Mouse (Mus musculus): ENCODE measurements around the gene Adsl. TPM values are rescaled to one million over a fixed set of nuclear protein-coding genes. Genes with fewer than 3 reads are reported as not detected.

Adsl gene
- polyA plus RNA-seq, 1 experiment: 20.7 TPM

DNA sequence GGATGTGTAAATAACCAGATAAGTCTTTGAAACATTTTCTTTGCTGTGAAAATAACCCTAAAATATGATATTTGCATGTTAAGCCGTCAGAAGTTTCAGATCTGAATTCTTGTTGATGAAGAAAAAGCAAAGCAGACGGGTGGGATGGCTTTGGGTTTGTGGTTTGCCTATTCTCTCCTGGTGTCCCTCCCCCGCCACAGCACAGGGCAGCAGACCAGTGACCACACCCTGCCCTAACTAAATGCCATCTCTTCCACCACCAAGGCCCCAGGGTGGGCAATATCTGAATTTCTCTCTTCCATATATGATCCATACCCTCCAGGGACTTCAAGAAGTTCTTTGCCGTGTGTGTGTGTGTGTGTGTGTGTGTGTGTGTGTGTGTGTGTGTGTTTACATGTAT lies 9.7 kb upstream of the Adsl start:
- H3K27ac ChIP-seq (ENCODE audit: insufficient read depth, low read depth, low read length): no peak overlapping the region
- TF ChIP-seq POLR2A (IDR thresholded peaks at IDR 0.05; ENCODE audit: borderline replicate concordance, low read depth, low read length) (no peak), CTCF (IDR thresholded peaks at IDR 0.05; ENCODE audit: low read depth, low read length) (no peak)
- H3K4me1 ChIP-seq (ENCODE audit: control insufficient read depth, insufficient read depth, low read length): no peaks in the 10 kb centered on the region
- H3K4me3 ChIP-seq (ENCODE audit: insufficient read depth, low read length): no peak overlapping the region

DNA sequence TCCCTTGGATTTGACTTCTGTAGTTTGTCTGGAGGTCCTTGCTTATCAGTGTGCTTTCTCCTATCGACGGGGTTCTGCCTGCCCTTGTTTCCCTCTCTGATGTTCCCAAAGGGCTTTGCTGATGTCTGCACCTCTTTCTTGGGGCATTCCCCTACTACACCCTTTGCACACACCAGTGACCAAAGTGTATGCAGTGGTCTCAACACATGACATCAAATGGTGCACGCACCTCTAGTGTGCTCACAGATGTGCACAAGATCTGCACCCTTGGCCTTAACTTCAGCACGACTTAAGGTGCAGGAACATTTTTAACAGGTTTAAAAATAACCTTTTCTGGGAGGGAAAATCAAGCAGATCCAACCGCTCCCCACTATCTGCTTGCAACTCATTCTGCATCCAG lies 8.9 kb upstream of the Adsl start:
- Histone ChIP-seq H3K4me1 (ENCODE audit: control insufficient read depth, insufficient read depth, low read length) (no peaks in the 10 kb centered on the region), H3K4me3 (ENCODE audit: insufficient read depth, low read length) (no peak overlapping the region), H3K27ac (ENCODE audit: insufficient read depth, low read depth, low read length) (no peak overlapping the region)
- TF ChIP-seq POLR2A (IDR thresholded peaks at IDR 0.05; ENCODE audit: borderline replicate concordance, low read depth, low read length): no peak
- TF ChIP-seq CTCF (IDR thresholded peaks at IDR 0.05; ENCODE audit: low read depth, low read length): no peak

DNA sequence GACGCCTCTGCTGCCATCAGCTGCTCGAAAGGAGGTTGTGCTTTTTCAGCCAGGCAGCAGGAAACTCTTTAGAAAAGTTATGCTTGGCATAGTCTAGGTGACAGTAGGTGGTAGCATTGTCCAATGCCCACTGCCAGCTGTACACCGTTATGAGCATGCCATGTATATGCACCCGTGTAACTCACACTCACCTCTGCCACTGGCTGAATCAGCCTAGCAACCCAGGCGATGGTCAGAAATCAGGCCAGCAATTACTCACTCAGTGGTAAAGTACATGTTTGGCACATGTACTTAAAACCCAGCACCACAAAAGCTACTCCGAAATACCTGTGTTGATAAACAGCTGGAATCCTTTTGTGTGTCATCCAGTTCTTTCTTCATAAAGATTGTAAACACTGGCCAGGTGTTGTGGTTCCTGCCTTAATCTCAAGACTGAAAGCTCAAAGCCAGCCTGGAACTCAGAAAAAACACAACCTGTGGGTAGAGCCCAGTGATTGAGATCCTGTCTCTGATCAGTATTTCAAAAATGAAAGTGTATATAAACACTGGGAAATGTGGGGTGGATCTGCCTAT lies 6.7 kb upstream of the Adsl start:
- Histone ChIP-seq H3K4me3 (ENCODE audit: insufficient read depth, low read length) (no peak overlapping the region), H3K4me1 (ENCODE audit: control insufficient read depth, insufficient read depth, low read length) (peaks cover 3% of the 10 kb centered on the region; the same call in 1 of the 2 replicates), H3K27ac (ENCODE audit: insufficient read depth, low read depth, low read length) (no peak overlapping the region)
- TF ChIP-seq CTCF (IDR thresholded peaks at IDR 0.05; ENCODE audit: low read depth, low read length) (no peak), POLR2A (IDR thresholded peaks at IDR 0.05; ENCODE audit: borderline replicate concordance, low read depth, low read length) (no peak)

DNA sequence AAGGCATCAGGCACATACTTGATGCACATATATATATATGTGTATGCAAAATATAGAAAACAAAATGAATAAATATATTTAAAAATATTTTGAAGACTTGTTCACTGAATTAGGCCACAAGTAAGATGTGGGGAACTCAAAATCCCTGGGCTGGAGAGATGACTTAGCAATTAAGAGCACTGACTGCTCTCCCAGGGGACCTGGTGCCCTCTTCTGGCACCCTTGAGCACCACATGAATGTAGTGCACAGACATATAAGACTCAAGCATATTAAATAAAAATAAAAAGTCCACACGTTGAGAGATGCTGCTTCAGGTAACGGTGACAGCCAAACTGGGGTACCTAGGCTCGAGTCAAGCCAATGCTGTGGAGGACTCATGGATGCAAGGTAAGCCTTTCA lies 2.4 kb upstream of the Adsl start:
- Histone ChIP-seq H3K4me1 (ENCODE audit: control insufficient read depth, insufficient read depth, low read length) (peaks cover 13% of the 10 kb centered on the region), H3K27ac (ENCODE audit: insufficient read depth, low read depth, low read length) (no peak overlapping the region), H3K4me3 (ENCODE audit: insufficient read depth, low read length) (no peak overlapping the region)
- no peak for TF ChIP-seq POLR2A (IDR thresholded peaks at IDR 0.05; ENCODE audit: borderline replicate concordance, low read depth, low read length)
- TF ChIP-seq CTCF (IDR thresholded peaks at IDR 0.05; ENCODE audit: low read depth, low read length): no peak

DNA sequence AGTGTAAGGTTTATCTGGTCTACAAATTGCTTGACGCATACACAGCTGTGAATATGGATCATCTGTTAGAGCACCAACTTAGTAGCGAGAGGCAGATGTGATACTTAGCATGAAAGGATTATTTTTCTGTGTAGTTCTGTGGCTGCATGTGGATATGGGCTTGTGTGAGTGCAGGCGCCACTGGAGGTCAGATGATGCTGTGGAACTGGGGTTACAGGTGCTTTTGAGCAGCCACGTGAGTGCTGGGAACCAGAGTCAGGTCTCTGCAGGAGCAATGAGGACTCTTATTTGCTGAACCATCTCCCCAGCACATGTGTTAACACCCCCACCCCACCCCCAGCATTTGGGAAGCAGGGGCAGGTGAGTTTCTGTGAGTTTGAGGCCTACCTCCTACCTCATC lies 1.1 kb downstream of the Adsl start:
- TF ChIP-seq POLR2A (IDR thresholded peaks at IDR 0.05; ENCODE audit: borderline replicate concordance, low read depth, low read length) (no peak), CTCF (IDR thresholded peaks at IDR 0.05; ENCODE audit: low read depth, low read length) (no peak)
- Histone ChIP-seq H3K27ac (ENCODE audit: insufficient read depth, low read depth, low read length) (no peak overlapping the region), H3K4me3 (ENCODE audit: insufficient read depth, low read length) (peak overlapping the region; percentile 90), H3K4me1 (ENCODE audit: control insufficient read depth, insufficient read depth, low read length) (peaks cover 13% of the 10 kb centered on the region)

DNA sequence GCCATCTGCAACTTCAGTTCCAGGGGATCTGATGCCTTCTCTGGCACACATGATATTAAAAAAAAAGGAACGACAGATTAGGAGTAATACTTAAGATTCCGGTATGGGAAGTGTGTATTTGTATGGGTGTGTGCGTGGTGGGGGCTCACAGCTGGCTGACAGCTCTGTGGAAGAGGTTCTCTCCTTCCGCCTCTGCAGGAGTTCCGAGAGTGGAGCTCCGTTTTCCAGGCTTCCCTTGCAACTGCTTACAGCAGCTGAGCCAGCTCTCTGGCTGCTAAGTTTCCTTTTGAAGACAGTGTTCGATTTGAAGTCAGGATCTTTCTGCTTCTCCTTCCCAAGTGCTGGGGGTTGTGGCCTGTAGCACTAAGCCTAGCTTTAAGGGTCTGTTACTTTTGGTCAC lies 1.8 kb downstream of the Adsl start:
- Histone ChIP-seq H3K4me1 (ENCODE audit: control insufficient read depth, insufficient read depth, low read length) (peaks cover 13% of the 10 kb centered on the region), H3K4me3 (ENCODE audit: insufficient read depth, low read length) (peak overlapping the region; percentile 90), H3K27ac (ENCODE audit: insufficient read depth, low read depth, low read length) (no peak overlapping the region)
- no peak for TF ChIP-seq CTCF (IDR thresholded peaks at IDR 0.05; ENCODE audit: low read depth, low read length)
- no peak for TF ChIP-seq POLR2A (IDR thresholded peaks at IDR 0.05; ENCODE audit: borderline replicate concordance, low read depth, low read length)

DNA sequence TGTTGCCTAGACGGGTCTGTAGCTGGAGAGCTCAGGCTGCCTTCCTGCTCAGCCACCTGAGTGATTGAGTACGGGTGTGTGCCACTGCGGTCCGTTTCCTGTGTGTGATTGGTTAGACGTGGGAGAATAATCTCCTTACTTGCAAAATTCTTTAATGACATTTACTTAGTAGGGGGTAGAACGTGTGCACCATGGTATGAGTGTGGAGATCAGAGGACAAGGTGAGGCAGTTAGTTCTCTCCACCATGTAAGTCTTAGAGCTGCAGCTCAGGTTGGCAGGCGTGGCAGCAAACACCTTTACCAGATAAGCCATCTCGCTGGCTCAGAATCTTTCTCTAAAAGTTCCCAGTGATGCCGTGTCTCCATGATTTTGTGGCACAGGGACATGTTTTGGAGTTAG lies 5.7 kb downstream of the Adsl start:
- no peak overlapping the region for H3K4me3 ChIP-seq (ENCODE audit: insufficient read depth, low read length)
- H3K4me1 ChIP-seq (ENCODE audit: control insufficient read depth, insufficient read depth, low read length): peaks cover 11% of the 10 kb centered on the region
- no peak overlapping the region for H3K27ac ChIP-seq (ENCODE audit: insufficient read depth, low read depth, low read length)
- no peak for TF ChIP-seq CTCF (IDR thresholded peaks at IDR 0.05; ENCODE audit: low read depth, low read length)
- TF ChIP-seq POLR2A (IDR thresholded peaks at IDR 0.05; ENCODE audit: borderline replicate concordance, low read depth, low read length): no peak

DNA sequence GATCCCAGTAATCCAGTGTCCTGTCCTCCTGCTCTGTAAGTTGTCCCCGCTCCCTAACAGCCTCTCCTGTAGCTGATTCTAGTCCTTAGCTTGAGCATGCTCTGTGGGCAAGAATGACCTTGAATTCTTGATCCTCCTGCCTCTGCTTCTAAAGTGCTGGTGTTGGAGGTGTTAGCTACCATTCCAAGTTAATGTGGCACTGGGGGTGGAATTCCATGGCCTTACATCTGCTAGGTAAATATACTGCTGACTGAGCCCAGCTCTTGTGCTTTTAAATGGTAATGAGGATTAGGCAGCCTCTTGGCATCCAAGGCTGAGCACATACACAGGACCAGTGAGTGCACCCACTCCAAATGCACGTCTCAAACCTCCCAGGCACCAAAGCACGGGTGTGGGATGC lies 6.6 kb downstream of the Adsl start:
- Histone ChIP-seq H3K27ac (ENCODE audit: insufficient read depth, low read depth, low read length) (no peak overlapping the region), H3K4me1 (ENCODE audit: control insufficient read depth, insufficient read depth, low read length) (peaks cover 8% of the 10 kb centered on the region), H3K4me3 (ENCODE audit: insufficient read depth, low read length) (no peak overlapping the region)
- TF ChIP-seq CTCF (IDR thresholded peaks at IDR 0.05; ENCODE audit: low read depth, low read length) (no peak), POLR2A (IDR thresholded peaks at IDR 0.05; ENCODE audit: borderline replicate concordance, low read depth, low read length) (no peak)

DNA sequence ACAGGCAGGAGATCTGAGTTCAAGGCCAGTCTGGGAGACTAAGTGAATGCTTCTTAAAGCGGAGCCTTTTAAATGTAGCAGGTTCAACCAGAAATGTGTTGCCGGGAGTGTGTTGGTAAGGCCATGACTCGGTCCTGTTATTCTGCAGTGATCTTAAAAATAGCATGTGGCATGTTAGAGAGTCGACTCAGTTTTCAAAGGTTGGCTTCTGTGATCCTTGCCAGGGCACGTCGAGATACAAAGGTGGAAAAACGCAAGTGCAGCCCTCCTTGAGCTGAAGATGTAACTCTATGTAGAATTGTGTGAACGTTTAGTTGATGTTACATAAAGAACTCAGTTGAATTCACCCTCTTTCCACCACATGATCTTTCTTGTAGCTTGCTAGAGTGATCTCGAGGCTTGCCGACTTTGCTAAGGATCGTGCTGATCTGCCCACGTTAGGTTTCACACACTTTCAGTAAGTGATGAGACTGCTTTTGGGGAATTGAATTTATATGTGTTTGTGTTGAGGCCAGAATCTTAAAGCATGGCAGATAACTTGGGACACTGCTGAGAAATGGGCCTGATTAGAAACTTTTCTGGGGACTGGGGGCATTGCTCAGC lies 7.6 kb downstream of the Adsl start:
- TF ChIP-seq CTCF (IDR thresholded peaks at IDR 0.05; ENCODE audit: low read depth, low read length) (no peak), POLR2A (IDR thresholded peaks at IDR 0.05; ENCODE audit: borderline replicate concordance, low read depth, low read length) (no peak)
- Histone ChIP-seq H3K4me3 (ENCODE audit: insufficient read depth, low read length) (no peak overlapping the region), H3K4me1 (ENCODE audit: control insufficient read depth, insufficient read depth, low read length) (no peaks in the 10 kb centered on the region), H3K27ac (ENCODE audit: insufficient read depth, low read depth, low read length) (no peak overlapping the region)

DNA sequence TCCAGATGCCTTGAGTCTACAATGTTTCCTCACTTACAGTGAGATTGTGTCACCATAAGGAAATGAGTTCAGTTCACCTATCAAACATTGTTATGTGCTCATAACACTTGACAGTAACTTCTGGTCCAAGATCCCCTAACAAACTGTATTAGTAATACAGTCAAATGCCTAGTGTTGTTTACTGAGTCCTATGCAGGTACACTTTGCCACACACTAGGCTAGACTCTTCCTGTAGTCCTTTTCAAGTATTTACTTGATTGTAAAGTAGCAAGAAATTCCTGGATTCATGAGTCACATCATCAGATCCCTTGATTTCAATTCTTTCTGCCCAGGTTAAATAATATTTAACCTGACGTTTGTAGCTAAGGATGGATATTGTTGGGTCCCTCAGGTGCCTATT lies 21.1 kb downstream of the Adsl start:
- Histone ChIP-seq H3K4me1 (ENCODE audit: control insufficient read depth, insufficient read depth, low read length) (no peaks in the 10 kb centered on the region), H3K4me3 (ENCODE audit: insufficient read depth, low read length) (no peak overlapping the region), H3K27ac (ENCODE audit: insufficient read depth, low read depth, low read length) (no peak overlapping the region)
- TF ChIP-seq POLR2A (IDR thresholded peaks at IDR 0.05; ENCODE audit: borderline replicate concordance, low read depth, low read length): no peak
- no peak for TF ChIP-seq CTCF (IDR thresholded peaks at IDR 0.05; ENCODE audit: low read depth, low read length)
